Mouse (Mus musculus) CH12.LX (cell line): Measurements from ENCODE around the gene Samd4.

Source experiments
- EP300 ChIP-seq: IDR thresholded peaks from 2 replicates; pipeline ENCODE4 v1.6.1; 2011; ENCODE audit warnings: low read length, improper control_type of control experiment
- MAFK ChIP-seq: IDR thresholded peaks from 2 replicates; pipeline ENCODE4 v1.6.1; 2011; ENCODE audit warnings: low read length, improper control_type of control experiment; ENCODE audit not compliant: insufficient replicate concordance
- MAX ChIP-seq: IDR thresholded peaks from 2 replicates; pipeline ENCODE4 v1.6.1; 2011; ENCODE audit warnings: low read length, improper control_type of control experiment
- POLR2A ChIP-seq: IDR thresholded peaks from 2 replicates; pipeline ENCODE4 v1.6.1; 2011; ENCODE audit warnings: low read depth, mild to moderate bottlenecking, improper control_type of control experiment, low read length
- ZNF384 ChIP-seq: IDR thresholded peaks from 2 replicates; pipeline ENCODE4 v1.6.1; 2012; ENCODE audit warnings: low read depth, low read length, improper control_type of control experiment, inconsistent platforms

GRCm38 (mm10) chr14:47087669-47088250, 205.1 kb downstream of the Samd4 start:
- TF ChIP-seq POLR2A, result no peak
- TF ChIP-seq EP300, result no peak
- TF ChIP-seq MAFK, result no peak
- TF ChIP-seq ZNF384, result no peak
- no peak for TF ChIP-seq MAX
